Mouse (Mus musculus) kidney, embryonic 16.5 days (tissue): ENCODE results near the gene BC049352. TPM values are rescaled to one million over a fixed set of nuclear protein-coding genes. Genes with fewer than 3 reads are reported as not detected.

ENCODE experiments used
- ATAC-seq: fragments of 200-750 bp; cut with Nextera tagmentation; 2 replicates; pipeline ENCODE4 v1.8.0; 2017; ENCODE audit warnings: moderate TSS enrichment; ENCODE audit not compliant: low FRiP score, low TSS enrichment
- H3K27ac ChIP-seq: fragments of 300-500 bp; sonication (generic); 2 replicates; pipeline ENCODE4 v1.5.1; 2014; ENCODE audit warnings: low read length
- H3K27me3 ChIP-seq: fragments of 300-500 bp; sonication (generic); 2 replicates; pipeline ENCODE4 v1.6.1; 2014; ENCODE audit warnings: low read length, control low read depth, mixed read lengths; ENCODE audit not compliant: insufficient read depth
- H3K36me3 ChIP-seq: fragments of 300-500 bp; sonication (generic); 2 replicates; pipeline ENCODE4 v1.6.1; 2014; ENCODE audit warnings: low read length, control low read depth, mixed read lengths; ENCODE audit not compliant: insufficient read depth
- H3K4me1 ChIP-seq: fragments of 300-500 bp; sonication (generic); 2 replicates; pipeline ENCODE4 v1.6.1; 2014; ENCODE audit warnings: low read length, control low read depth, mixed read lengths; ENCODE audit not compliant: insufficient read depth
- H3K4me2 ChIP-seq: fragments of 300-500 bp; sonication (generic); replicated peaks from 2 replicates; pipeline ENCODE4 v1.6.1; 2014; ENCODE audit warnings: low read depth, low read length
- H3K4me3 ChIP-seq: fragments of 300-500 bp; sonication (generic); 2 replicates; pipeline ENCODE4 v1.5.1; 2014; ENCODE audit warnings: mild to moderate bottlenecking, low read length
- H3K9ac ChIP-seq: fragments of 300-500 bp; sonication (generic); replicated peaks from 2 replicates; pipeline ENCODE4 v1.6.1; 2014; ENCODE audit warnings: low read length
- H3K9me3 ChIP-seq: fragments of 300-500 bp; sonication (generic); 2 replicates; pipeline ENCODE4 v1.6.1; 2016; ENCODE audit warnings: low read length, control low read depth
- WGBS: fragments of 180-500 bp; shearing (Covaris S2); extraction: QIAGEN DNeasy Blood & Tissue Kit; methylation state at CpG from one replicate; pipeline ENCODE4 v1.1.7; 2014; 5-methylcytosine and 5-hydroxymethylcytosine counted together
- polyA plus RNA-seq: library from polyadenylated mRNA; unstranded; fragments of >200 nt; fragmentation: Nextera tagmentation; extraction: Ambion mirVana; gene quantifications from 2 replicates; pipeline ENCODE4 v1.2.1, GENCODE M21; 2015

The BC049352 gene
- polyA plus RNA-seq: 0.15 TPM in 1 of 2 replicates, not detected in the other

DNA sequence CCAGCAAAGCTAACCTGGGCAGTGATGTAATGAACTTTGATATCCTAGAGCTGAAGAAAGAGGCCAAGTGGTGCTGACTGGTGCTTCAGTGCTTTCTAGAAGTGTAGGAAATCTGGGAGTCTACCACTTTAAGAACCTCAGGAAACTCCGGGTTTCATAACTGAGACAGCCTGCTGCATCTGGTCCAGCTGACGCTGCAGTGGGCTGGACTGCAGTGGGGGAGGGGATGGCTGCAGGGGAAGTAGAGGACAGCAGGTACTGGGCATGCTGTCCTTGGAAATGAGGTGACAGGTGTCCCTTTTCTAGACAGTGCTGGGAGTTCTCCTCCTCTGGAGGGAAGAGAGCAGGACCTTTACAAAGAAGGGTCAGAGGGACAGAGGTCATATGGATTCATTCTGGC lies at the start of gene BC049352:
Gene BC049352 (plus strand): TSS at position 238 of the 400 bp plus-strand sequence.
- H3K27me3 ChIP-seq: no peaks in the 10 kb centered on the region
- H3K9me3 ChIP-seq: no peaks in the 10 kb centered on the region
- 9% methylated on average over 2 of the region's 2 CpGs for WGBS
- no peaks in the 10 kb centered on the region for H3K4me1 ChIP-seq
- H3K4me3 ChIP-seq: no peak within 1 kb of the TSS
- H3K27ac ChIP-seq: no peak within 1 kb of the TSS
- no peak within 1 kb of the TSS for H3K4me2 ChIP-seq
- no peak within 1 kb of the TSS for H3K9ac ChIP-seq
- no peak for ATAC-seq
- no peaks in the 10 kb centered on the region for H3K36me3 ChIP-seq

DNA sequence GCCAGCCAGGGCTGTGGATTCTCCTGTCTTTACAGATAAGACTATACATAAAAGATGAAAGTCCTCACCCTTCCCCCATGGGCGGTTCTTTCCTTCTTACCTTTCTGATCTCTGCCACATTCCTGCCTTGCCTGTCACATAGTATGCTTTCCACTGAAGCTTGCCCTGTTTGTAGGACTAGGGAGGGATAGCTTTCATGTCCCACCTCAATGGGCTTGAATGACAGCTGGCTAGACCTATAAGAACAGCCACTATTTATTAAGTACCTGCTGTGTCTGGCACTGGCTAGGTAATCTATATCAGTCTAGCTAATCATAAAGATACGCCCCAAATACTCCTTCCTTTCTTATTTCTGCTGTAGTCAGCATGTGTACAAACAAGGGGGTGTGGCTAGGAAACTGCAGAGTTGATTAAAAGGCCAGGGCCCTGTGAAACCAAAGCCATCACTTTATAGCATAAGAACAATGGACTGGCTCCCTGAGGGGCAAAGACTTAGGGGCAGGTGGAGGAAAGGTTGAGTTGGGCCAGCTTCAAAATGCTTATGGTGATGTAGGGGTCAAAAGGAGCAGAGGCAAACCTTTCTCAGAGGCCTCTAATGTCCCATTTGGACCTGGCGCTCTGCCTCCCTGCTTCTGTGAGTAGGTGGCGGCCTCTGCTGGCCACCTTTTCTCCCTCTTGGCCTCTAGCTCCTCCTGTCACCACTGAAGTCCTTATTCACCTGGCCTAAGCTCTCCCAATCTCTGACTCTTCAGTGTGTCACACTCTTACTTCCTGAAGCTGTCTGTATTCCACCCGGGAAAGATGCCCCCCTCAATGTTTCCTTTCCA lies 48.1 kb upstream of the BC049352 start:
- no peaks in the 10 kb centered on the region for H3K36me3 ChIP-seq
- H3K9ac ChIP-seq: no peak overlapping the region
- H3K9me3 ChIP-seq: no peaks in the 10 kb centered on the region
- no peak overlapping the region for H3K4me2 ChIP-seq
- peaks cover 34% of the 10 kb centered on the region for H3K27me3 ChIP-seq
- H3K4me1 ChIP-seq: peaks cover 18% of the 10 kb centered on the region
- H3K4me3 ChIP-seq: no peak overlapping the region
- H3K27ac ChIP-seq: no peak overlapping the region
- no peak for ATAC-seq
- 23% methylated on average over 5 of the region's 5 CpGs for WGBS

DNA sequence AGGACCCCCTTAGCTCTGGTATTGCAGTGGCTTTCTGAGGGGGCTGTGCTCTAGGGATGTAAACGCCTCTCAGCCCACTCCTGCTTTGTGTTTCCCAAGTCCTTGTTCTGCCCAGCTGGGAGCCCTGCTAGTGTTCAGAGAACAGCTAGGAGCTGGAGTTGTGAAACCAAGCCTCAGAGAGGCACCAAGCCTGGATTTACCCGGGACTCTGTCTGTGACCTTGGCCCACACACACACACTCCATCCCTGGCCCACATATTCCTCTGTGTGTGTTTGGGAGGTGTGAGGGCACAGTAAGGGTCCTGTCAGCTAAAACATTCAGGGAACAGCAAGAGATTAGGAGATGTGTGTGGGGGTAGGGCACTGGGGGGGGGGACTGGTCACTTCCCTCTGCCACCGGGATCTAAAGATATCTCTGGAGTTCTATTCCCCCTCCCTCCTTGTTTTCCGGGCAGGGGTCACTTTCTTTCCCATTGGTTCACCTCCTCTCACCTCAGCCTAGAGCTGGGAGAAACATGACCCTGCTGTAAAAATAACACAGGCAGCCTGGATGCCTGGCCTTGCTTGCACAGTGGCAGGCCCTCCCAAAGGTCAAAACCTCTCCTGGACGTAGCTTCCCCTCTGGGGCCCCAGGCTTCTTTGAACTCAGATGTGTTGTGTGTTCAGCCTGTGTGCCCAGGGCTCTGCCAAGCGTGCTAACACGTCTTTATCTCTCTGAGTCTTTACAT lies 45.2 kb upstream of the BC049352 start:
- no peak overlapping the region for H3K4me3 ChIP-seq
- H3K4me2 ChIP-seq: no peak overlapping the region
- no peak for ATAC-seq
- H3K4me1 ChIP-seq: peaks cover 20% of the 10 kb centered on the region
- H3K9me3 ChIP-seq: no peaks in the 10 kb centered on the region
- H3K36me3 ChIP-seq: no peaks in the 10 kb centered on the region
- H3K27ac ChIP-seq: no peak overlapping the region
- 12% methylated on average over 7 of the region's 7 CpGs for WGBS
- H3K9ac ChIP-seq: no peak overlapping the region
- H3K27me3 ChIP-seq: peaks cover 63% of the 10 kb centered on the region

- ATAC-seq: peak; percentile 67; the same call in 1 of the 2 replicates
- H3K9ac ChIP-seq: peak within 1 kb of the TSS; percentile 44
- peaks cover 20% of the 10 kb centered on the region for H3K4me1 ChIP-seq
- H3K27ac ChIP-seq: no peak within 1 kb of the TSS
- H3K9me3 ChIP-seq: no peaks in the 10 kb centered on the region
- WGBS: 0% methylated on average over 66 of the region's 76 CpGs
- no peaks in the 10 kb centered on the region for H3K36me3 ChIP-seq
- peaks cover 78% of the 10 kb centered on the region for H3K27me3 ChIP-seq
- peak within 1 kb of the TSS; percentile 57 for H3K4me3 ChIP-seq
- H3K4me2 ChIP-seq: peak within 1 kb of the TSS; percentile 97
These were observed 43.4 kb upstream of the BC049352 start, which contains the start of gene Scn4b for GRCm38 (mm10) chr9:45138191-45139032. Gene Scn4b (plus strand): TSS chr9:45138395.

DNA sequence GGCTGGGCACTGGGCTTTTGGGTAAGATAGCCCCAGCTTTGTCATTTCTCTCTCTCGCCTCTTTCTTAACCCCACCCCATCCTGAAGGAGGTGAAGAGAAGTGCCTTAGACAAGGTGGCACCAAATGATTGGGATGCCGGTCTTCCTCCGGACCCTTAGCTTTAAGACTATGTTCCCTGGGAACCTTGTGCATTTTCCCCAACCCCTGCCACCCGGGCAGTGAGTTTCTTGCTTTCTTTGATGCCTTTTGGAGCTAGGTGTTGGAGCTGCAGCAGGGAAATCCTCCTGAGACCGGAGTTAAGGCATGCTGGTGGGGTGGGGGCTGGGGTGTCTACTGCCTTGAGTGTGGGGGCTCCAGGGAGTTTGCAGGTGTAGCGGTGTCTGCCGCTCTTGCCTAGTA lies 42.7 kb upstream of the BC049352 start:
- Histone ChIP-seq H3K4me1 (peaks cover 20% of the 10 kb centered on the region), H3K4me3 (peak overlapping the region; percentile 57), H3K27ac (no peak overlapping the region), H3K9ac (no peak overlapping the region), H3K4me2 (peak overlapping the region; percentile 97), H3K36me3 (no peaks in the 10 kb centered on the region), H3K9me3 (no peaks in the 10 kb centered on the region), H3K27me3 (peaks cover 85% of the 10 kb centered on the region)
- ATAC-seq: no peak
- WGBS: 3% methylated on average over 7 of the region's 7 CpGs

- ATAC-seq: no peak
- H3K27me3 ChIP-seq: peaks cover 87% of the 10 kb centered on the region
- H3K4me3 ChIP-seq: no peak overlapping the region
- H3K4me2 ChIP-seq: no peak overlapping the region
- no peaks in the 10 kb centered on the region for H3K9me3 ChIP-seq
- H3K27ac ChIP-seq: no peak overlapping the region
- WGBS: 58% methylated on average over 7 of the region's 7 CpGs
- no peak overlapping the region for H3K9ac ChIP-seq
- no peaks in the 10 kb centered on the region for H3K36me3 ChIP-seq
- peaks cover 26% of the 10 kb centered on the region for H3K4me1 ChIP-seq
These were observed 40.9 kb upstream of the BC049352 start for GRCm38 (mm10) chr9:45140945-45141344.

DNA sequence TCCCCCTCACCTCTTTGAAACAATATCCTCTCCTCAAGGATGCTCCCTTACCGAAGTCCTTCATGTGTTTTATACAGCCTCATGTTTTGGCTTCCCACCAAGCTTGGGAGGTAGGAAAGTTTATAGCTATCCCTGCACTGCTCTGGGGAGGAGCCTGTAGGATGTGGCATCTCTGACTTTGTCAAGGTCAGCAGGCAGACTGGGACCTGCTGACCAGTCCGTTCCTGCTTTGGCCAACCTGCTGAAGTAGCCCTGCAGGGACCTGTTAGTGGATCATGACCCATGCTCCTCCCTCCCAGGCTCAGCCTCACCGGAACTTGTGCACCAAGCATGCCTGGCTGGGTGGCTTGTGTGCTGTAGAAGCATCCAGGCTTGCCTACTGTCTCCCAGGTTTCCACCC lies 39.1 kb upstream of the BC049352 start:
- no peak for ATAC-seq
- Histone ChIP-seq H3K9me3 (no peaks in the 10 kb centered on the region), H3K4me1 (peaks cover 20% of the 10 kb centered on the region), H3K9ac (no peak overlapping the region), H3K27ac (no peak overlapping the region), H3K36me3 (no peaks in the 10 kb centered on the region), H3K4me2 (no peak overlapping the region), H3K4me3 (no peak overlapping the region), H3K27me3 (peaks cover 91% of the 10 kb centered on the region)
- 20% methylated on average over 3 of the region's 3 CpGs for WGBS

DNA sequence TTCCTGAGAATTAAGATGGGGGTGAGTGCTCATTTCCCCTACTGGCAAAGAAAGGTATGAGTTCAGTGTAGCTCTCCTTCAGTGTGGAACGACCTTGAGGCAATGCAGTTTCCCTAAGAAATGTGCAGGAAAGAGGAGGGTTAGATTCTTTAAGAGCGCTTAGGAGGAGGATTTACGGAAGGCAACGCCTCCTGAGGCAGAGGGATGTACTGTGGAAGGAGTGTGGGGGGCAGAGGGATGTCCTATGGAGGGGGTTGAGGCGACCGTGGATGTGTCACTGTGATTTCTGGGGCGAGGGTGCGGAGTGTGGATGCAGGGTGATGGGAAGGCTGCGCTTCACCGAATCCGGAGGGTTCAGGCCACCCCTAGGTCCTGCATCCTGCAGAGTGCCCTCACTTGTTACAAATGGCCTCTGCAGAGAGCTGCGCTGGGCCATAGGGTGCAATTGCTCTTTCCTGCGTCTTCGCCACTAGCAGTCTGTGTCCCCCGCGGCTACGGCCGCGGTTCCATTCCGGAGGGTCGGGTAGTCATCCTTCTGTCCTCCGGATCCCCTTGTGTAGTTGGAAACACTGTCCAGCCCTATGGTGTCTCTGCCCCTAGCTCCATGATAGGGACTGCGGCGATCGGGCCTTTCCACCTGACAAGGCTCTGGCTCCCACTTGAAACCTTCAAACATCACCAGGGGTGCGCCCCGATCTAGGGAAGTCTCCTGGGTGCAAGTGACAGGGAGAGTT lies 36.1 kb upstream of the BC049352 start:
- peak overlapping the region; percentile 38 for H3K4me3 ChIP-seq
- H3K27me3 ChIP-seq: peaks cover 78% of the 10 kb centered on the region
- H3K9ac ChIP-seq: peak overlapping the region; percentile 42
- peak overlapping the region; percentile 71 for H3K4me2 ChIP-seq
- H3K9me3 ChIP-seq: no peaks in the 10 kb centered on the region
- H3K36me3 ChIP-seq: no peaks in the 10 kb centered on the region
- H3K27ac ChIP-seq: no peak overlapping the region
- 2% methylated on average over 27 of the region's 27 CpGs for WGBS
- ATAC-seq: peak; percentile 75
- H3K4me1 ChIP-seq: peaks cover 8% of the 10 kb centered on the region

DNA sequence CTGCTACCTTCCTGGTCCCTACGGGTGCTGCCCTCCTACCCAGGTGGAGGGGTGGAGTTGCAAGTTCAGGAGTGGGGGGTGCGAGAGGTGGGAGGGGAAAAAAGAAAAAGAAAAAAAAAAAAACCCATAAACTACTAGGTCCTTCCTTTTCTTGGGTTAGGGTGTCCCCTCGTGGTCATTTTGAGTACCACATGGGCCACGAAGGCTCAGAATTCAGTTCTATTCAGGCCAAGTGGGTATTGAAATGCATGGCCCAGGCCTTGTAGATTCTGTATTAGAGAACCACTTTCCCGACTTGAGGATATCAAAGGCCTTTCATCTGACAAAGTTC lies 35.6 kb upstream of the BC049352 start:
- Histone ChIP-seq H3K9ac (peak overlapping the region; percentile 42), H3K27me3 (peaks cover 73% of the 10 kb centered on the region), H3K4me3 (peak overlapping the region; percentile 38), H3K9me3 (no peaks in the 10 kb centered on the region), H3K36me3 (no peaks in the 10 kb centered on the region), H3K4me2 (peak overlapping the region; percentile 71), H3K4me1 (peaks cover 8% of the 10 kb centered on the region), H3K27ac (no peak overlapping the region)
- WGBS: 3% methylated on average over 5 of the region's 5 CpGs
- no peak for ATAC-seq
